Mouse (Mus musculus): Measurements from ENCODE around the gene Ces2h. TPM values are rescaled to one million over a fixed set of nuclear protein-coding genes. Genes with fewer than 3 reads are reported as not detected.

The Ces2h gene
- polyA plus RNA-seq, 1 experiment from 2014 or later, result not detected

DNA sequence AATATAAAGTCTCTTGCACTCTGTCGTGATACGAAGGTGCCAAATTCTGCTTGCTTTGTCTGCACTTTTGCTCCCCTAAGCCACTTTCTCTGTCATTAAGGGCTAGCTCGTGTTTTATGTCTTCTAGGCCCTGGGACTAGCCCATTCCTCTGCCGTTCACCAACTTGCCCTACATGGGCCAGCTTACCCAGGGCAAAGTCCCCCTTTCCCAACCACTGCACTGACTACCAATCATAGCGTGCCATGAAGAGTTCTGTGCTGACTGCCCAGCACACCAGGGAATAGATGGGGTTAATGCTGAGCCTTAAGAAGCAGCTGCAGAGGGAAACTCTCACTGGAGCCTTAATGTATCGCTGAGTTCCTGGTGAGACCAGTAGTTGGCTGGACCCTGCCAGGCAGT is 2.5 kb upstream of the Ces2h start:
- Histone ChIP-seq H3K27me3 (ENCODE audit: control insufficient read depth, insufficient read depth, low read length) (no peaks in the 10 kb centered on the region), H3K9ac (ENCODE audit: low read length) (no peak overlapping the region), H3K4me1 (replicated peaks; ENCODE audit: control insufficient read depth, insufficient read depth) (no peaks in the 10 kb centered on the region), H3K9me3 (ENCODE audit: control insufficient read depth, low read length) (no peaks in the 10 kb centered on the region), H3K27ac (replicated peaks) (no peak overlapping the region), H3K4me2 (replicated peaks; ENCODE audit: low read depth) (no peak overlapping the region), H3K36me3 (ENCODE audit: control insufficient read depth, insufficient read depth, low read length) (no peaks in the 10 kb centered on the region), H3K4me3 (ENCODE audit: low read depth, low read length) (no peak overlapping the region)
- no peak for DNase-seq (ENCODE audit: low spot score)
- no peak for ATAC-seq (ENCODE audit: low FRiP score, low TSS enrichment)
- WGBS, result 72% methylated on average over 6 of the region's 6 CpGs
- no peak for TF ChIP-seq EP300 (optimal IDR thresholded peaks at IDR 0.05)
- no peak for TF ChIP-seq CTCF (IDR thresholded peaks at IDR 0.05; ENCODE audit: low read depth)

DNA sequence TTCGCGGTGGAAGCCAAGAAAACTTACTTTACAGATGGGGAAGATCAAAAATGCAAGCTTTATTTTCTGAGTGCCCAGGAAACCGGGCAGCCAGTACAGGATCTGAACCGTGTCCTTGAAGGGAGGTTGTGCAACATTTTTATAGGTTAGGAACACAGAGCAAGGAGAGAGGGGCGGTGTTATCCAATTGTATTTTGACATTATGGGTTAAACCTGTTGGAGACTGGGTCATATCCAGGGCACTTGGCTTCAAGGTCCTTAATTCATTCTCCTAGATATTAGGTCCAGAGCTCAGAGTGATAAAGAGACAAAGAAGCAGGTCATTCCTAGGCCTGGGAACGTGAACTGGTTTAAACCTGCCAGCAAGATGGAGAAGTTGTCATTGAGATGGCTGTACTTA is 1.5 kb upstream of the Ces2h start:
- Histone ChIP-seq H3K9me3 (ENCODE audit: control insufficient read depth, low read length) (no peaks in the 10 kb centered on the region), H3K36me3 (ENCODE audit: control insufficient read depth, insufficient read depth, low read length) (no peaks in the 10 kb centered on the region), H3K27ac (replicated peaks) (no peak overlapping the region), H3K4me1 (replicated peaks; ENCODE audit: control insufficient read depth, insufficient read depth) (no peaks in the 10 kb centered on the region), H3K9ac (ENCODE audit: low read length) (no peak overlapping the region), H3K4me2 (replicated peaks; ENCODE audit: low read depth) (no peak overlapping the region), H3K27me3 (ENCODE audit: control insufficient read depth, insufficient read depth, low read length) (no peaks in the 10 kb centered on the region), H3K4me3 (ENCODE audit: low read depth, low read length) (no peak overlapping the region)
- 69% methylated on average over 6 of the region's 6 CpGs for WGBS
- ATAC-seq (ENCODE audit: low FRiP score, low TSS enrichment) (no peak), DNase-seq (ENCODE audit: low spot score) (no peak)
- TF ChIP-seq EP300 (optimal IDR thresholded peaks at IDR 0.05) (no peak), CTCF (IDR thresholded peaks at IDR 0.05; ENCODE audit: low read depth) (no peak)

DNA sequence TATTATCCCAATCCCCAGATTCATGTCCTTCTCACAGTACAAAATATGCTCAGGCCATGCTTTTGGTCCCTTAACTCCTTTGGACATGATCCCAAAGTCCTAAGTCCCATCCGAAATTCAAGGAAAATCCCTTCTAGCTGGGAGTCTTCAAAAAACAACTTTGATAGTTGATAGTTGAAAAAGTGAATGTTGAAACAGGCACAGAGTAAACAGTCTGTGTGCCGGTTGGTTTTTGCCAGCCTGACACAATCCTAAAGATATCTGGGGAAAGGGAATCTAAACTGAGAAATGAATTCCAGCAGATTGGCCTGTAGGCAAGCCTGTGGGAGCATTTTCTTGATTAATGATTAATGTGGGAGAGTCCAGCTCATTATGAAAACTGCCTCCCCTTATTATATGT is 9.3 kb downstream of the Ces2h start:
- Histone ChIP-seq H3K27me3 (ENCODE audit: control insufficient read depth, insufficient read depth, low read length) (no peaks in the 10 kb centered on the region), H3K36me3 (ENCODE audit: control insufficient read depth, insufficient read depth, low read length) (no peaks in the 10 kb centered on the region), H3K27ac (replicated peaks) (no peak overlapping the region), H3K4me3 (ENCODE audit: low read depth, low read length) (no peak overlapping the region), H3K4me1 (replicated peaks; ENCODE audit: control insufficient read depth, insufficient read depth) (no peaks in the 10 kb centered on the region), H3K9ac (ENCODE audit: low read length) (no peak overlapping the region), H3K4me2 (replicated peaks; ENCODE audit: low read depth) (no peak overlapping the region), H3K9me3 (ENCODE audit: control insufficient read depth, low read length) (no peaks in the 10 kb centered on the region)
- no peak for ATAC-seq (ENCODE audit: low FRiP score, low TSS enrichment)
- 55% methylated on average over 2 of the region's 2 CpGs for WGBS
- TF ChIP-seq CTCF (IDR thresholded peaks at IDR 0.05; ENCODE audit: low read depth) (no peak), EP300 (optimal IDR thresholded peaks at IDR 0.05) (no peak)
- DNase-seq (ENCODE audit: low spot score), result no peak

DNA sequence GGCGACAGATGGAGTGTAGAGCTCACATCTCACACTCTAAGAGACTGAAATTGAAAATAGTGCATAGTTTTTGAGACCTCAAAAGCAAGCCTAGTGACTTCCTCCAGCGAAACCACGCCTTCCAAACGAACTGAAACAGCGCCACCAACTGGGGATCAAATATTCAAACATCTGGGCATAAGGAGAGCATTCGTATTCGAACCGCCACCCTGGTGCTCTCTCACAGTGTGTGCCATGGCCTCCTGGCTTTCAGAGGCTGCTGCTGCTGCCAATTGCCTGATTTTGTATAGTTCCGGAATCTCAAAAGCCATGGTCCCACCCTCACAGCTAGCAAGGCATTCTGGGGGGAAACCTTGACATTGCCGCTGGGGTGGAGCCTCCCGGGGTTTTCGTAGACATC is 10.5 kb downstream of the Ces2h start:
- Histone ChIP-seq H3K27ac (replicated peaks) (no peak overlapping the region), H3K9me3 (ENCODE audit: control insufficient read depth, low read length) (no peaks in the 10 kb centered on the region), H3K4me3 (ENCODE audit: low read depth, low read length) (no peak overlapping the region), H3K9ac (ENCODE audit: low read length) (no peak overlapping the region), H3K36me3 (ENCODE audit: control insufficient read depth, insufficient read depth, low read length) (no peaks in the 10 kb centered on the region), H3K4me1 (replicated peaks; ENCODE audit: control insufficient read depth, insufficient read depth) (no peaks in the 10 kb centered on the region), H3K4me2 (replicated peaks; ENCODE audit: low read depth) (no peak overlapping the region), H3K27me3 (ENCODE audit: control insufficient read depth, insufficient read depth, low read length) (no peaks in the 10 kb centered on the region)
- TF ChIP-seq EP300 (optimal IDR thresholded peaks at IDR 0.05) (no peak), CTCF (IDR thresholded peaks at IDR 0.05; ENCODE audit: low read depth) (no peak)
- DNase-seq (ENCODE audit: low spot score), result no peak
- no peak for ATAC-seq (ENCODE audit: low FRiP score, low TSS enrichment)
- WGBS, result 76% methylated on average over 12 of the region's 12 CpGs

DNA sequence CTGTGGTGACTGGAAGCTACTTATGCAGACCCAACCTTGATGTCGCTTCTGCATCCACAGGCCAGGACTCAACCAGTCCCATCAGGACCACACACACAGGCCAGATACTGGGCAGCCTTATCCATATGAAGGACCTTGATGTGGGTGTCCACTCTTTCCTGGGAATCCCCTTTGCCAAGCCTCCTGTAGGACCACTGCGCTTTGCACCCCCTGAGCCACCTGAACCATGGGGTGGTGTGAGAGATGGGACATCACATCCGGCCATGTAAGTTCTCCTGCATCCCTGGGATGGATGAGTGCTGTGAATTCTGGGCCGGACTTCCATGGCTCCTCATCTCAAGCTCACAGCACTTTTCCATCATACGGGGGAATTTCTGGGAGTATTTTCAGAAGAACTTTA is 13.7 kb downstream of the Ces2h start:
- Histone ChIP-seq H3K27ac (replicated peaks) (no peak overlapping the region), H3K36me3 (ENCODE audit: control insufficient read depth, insufficient read depth, low read length) (no peaks in the 10 kb centered on the region), H3K4me2 (replicated peaks; ENCODE audit: low read depth) (no peak overlapping the region), H3K9ac (ENCODE audit: low read length) (no peak overlapping the region), H3K4me1 (replicated peaks; ENCODE audit: control insufficient read depth, insufficient read depth) (no peaks in the 10 kb centered on the region), H3K9me3 (ENCODE audit: control insufficient read depth, low read length) (no peaks in the 10 kb centered on the region), H3K4me3 (ENCODE audit: low read depth, low read length) (no peak overlapping the region), H3K27me3 (ENCODE audit: control insufficient read depth, insufficient read depth, low read length) (no peaks in the 10 kb centered on the region)
- ATAC-seq (ENCODE audit: low FRiP score, low TSS enrichment) (no peak), DNase-seq (ENCODE audit: low spot score) (no peak)
- WGBS, result 92% methylated on average over 5 of the region's 5 CpGs
- no peak for TF ChIP-seq CTCF (IDR thresholded peaks at IDR 0.05; ENCODE audit: low read depth)
- no peak for TF ChIP-seq EP300 (optimal IDR thresholded peaks at IDR 0.05)

DNA sequence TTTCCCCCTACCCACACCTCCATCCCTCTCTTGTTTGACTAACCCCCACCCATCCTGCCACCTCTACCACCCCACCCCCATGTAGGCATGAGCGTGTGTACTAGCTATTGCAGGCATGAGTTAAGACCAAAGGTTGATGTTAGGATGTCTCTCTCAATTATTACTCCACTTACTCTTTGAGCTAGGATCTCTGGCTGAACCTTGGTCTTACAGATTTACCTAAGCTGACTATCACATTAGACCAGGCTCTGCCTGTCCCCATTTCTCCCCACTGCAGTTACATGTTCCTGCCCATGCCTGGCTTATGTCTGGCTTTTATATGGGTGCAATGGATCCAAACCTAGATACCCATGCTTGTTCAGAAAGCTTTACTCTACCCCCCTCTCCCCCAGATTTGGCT is 21.3 kb downstream of the Ces2h start:
- Histone ChIP-seq H3K4me1 (replicated peaks; ENCODE audit: control insufficient read depth, insufficient read depth) (no peaks in the 10 kb centered on the region), H3K9me3 (ENCODE audit: control insufficient read depth, low read length) (no peaks in the 10 kb centered on the region), H3K4me3 (ENCODE audit: low read depth, low read length) (no peak overlapping the region), H3K27me3 (ENCODE audit: control insufficient read depth, insufficient read depth, low read length) (no peaks in the 10 kb centered on the region), H3K4me2 (replicated peaks; ENCODE audit: low read depth) (no peak overlapping the region), H3K9ac (ENCODE audit: low read length) (no peak overlapping the region), H3K36me3 (ENCODE audit: control insufficient read depth, insufficient read depth, low read length) (no peaks in the 10 kb centered on the region), H3K27ac (replicated peaks) (no peak overlapping the region)
- ATAC-seq (ENCODE audit: low FRiP score, low TSS enrichment), result no peak
- WGBS, result 84% methylated on average over 1 of the region's 1 CpGs
- TF ChIP-seq CTCF (IDR thresholded peaks at IDR 0.05; ENCODE audit: low read depth) (no peak), EP300 (optimal IDR thresholded peaks at IDR 0.05) (no peak)
- DNase-seq (ENCODE audit: low spot score), result no peak
